In the genomic region with DNA sequence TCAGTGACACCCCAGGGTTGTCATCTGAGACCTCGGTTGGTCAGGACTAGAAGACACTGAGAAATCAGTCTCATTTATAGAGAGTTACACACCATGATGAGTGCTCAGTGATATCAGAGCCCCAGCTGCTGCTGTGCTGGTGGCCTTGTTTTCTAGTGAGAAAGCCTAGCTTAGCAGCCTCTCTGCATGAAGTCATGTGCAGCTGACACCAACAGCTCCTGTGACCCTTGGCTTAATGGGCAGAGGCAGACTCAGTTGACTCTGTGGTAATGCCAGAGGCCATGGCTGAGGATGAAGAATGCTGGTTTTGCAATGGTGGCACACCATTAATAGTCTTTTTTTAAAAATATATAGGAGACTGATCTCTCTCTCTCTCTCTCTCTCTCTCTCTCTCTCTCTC, we compare ENCODE assay signal across 34 mouse cellular contexts. TPM values are rescaled to one million over a fixed set of nuclear protein-coding genes. Genes with fewer than 3 reads are reported as not detected.
DNase-seq lines count a peak whose midpoint lies in the region; ATAC-seq and TF ChIP-seq lines count a peak whose summit lies in the region.
"Had no signal": no experiment of that assay in that cellular context is flagged by ENCODE, and none has a peak within 500 bp of the region (broad histone marks: within the 10 kb centered on the region; RNA-seq: fewer than 3 reads in every experiment).

No protein-coding gene starts in this region.

- TF ChIP-seq CTCF in left cerebral cortex, adult 2 months (IDR thresholded peaks at IDR 0.05), result no peak
- TF ChIP-seq CTCF in lung, postnatal 0 days (IDR thresholded peaks at IDR 0.05), result no peak

- 62% methylated on average over 1 of the region's 1 CpGs for WGBS in heart, embryonic 10.5 days
- WGBS in lung, postnatal 0 days, result 42% methylated on average over 1 of the region's 1 CpGs

- peak; percentile 86 for DNase-seq in heart, adult 11 months
- DNase-seq in heart, embryonic 10.5 days (ENCODE audit: low spot score), result no peak
- DNase-seq in left cerebral cortex, adult 2 months (ENCODE audit: extremely low spot score in 1 of 2, low spot score in 2 of 2), result no peak
- DNase-seq in left cerebral cortex, postnatal 25 days (ENCODE audit: low spot score in 2 of 2), result no peak
- peak; percentile 16 for DNase-seq in lung, postnatal 0 days (ENCODE audit: low spot score)
- DNase-seq in lung, postnatal 36 days, result no peak
- no peak for DNase-seq in embryo, embryonic 10 days (ENCODE audit: low spot score)
- DNase-seq in adrenal gland, postnatal 4 days (ENCODE audit: low spot score in 2 of 2), result no peak
- DNase-seq: adrenal gland, postnatal 10 days; cerebellum, adult 18-20 months; cerebellum, adult 9-10 months; cerebellum, postnatal 25 days; gastrocnemius, postnatal 10 days; gastrocnemius, postnatal 36 days; heart, postnatal 10 days; heart, postnatal 36 days had no signal

- H3K4me2 ChIP-seq in lung, postnatal 0 days (replicated peaks; ENCODE audit: low read depth, low read length), result no peak overlapping the region
- H3K4me2 ChIP-seq: forebrain, embryonic 13.5 days; heart, embryonic 12.5 days; heart, embryonic 15.5 days; hindbrain, embryonic 13.5 days had no signal

- H3K9me3 ChIP-seq in heart, embryonic 10.5 days, result no peaks in the 10 kb centered on the region
- H3K9me3 ChIP-seq in lung, postnatal 0 days (ENCODE audit: low read length), result no peaks in the 10 kb centered on the region
- H3K9me3 ChIP-seq: forebrain, embryonic 10.5 days; forebrain, embryonic 13.5 days; heart, embryonic 12.5 days; heart, embryonic 15.5 days; hindbrain, embryonic 10.5 days; hindbrain, embryonic 13.5 days had no signal

- H3K27ac ChIP-seq in heart, embryonic 10.5 days, result no peak overlapping the region
- peak overlapping the region; percentile 33; the same call in 1 of the 2 replicates for H3K27ac ChIP-seq in left cerebral cortex, adult 2 months
- H3K27ac ChIP-seq in lung, postnatal 0 days (ENCODE audit: low read length), result no peak overlapping the region
- H3K27ac ChIP-seq: forebrain, embryonic 10.5 days; forebrain, embryonic 13.5 days; heart, embryonic 15.5 days; hindbrain, embryonic 10.5 days; hindbrain, embryonic 13.5 days had no signal

- H3K9ac ChIP-seq in lung, postnatal 0 days (replicated peaks; ENCODE audit: low read depth), result no peak overlapping the region
- H3K9ac ChIP-seq: forebrain, embryonic 13.5 days; heart, embryonic 12.5 days; heart, embryonic 15.5 days; hindbrain, embryonic 13.5 days had no signal

- H3K4me3 ChIP-seq in heart, embryonic 10.5 days, result no peak overlapping the region
- no peak overlapping the region for H3K4me3 ChIP-seq in left cerebral cortex, adult 2 months
- no peak overlapping the region for H3K4me3 ChIP-seq in lung, postnatal 0 days (ENCODE audit: low read depth, low read length)
- H3K4me3 ChIP-seq: forebrain, embryonic 10.5 days; forebrain, embryonic 13.5 days; heart, embryonic 12.5 days; heart, embryonic 15.5 days; hindbrain, embryonic 10.5 days; hindbrain, embryonic 13.5 days had no signal

- peak; percentile 26; the same call in 1 of the 2 replicates for ATAC-seq in lung, postnatal 0 days
- ATAC-seq: activated CD4-positive, CD25-positive, alpha-beta regulatory T cell, adult 4 months; forebrain, embryonic 13.5 days; forebrain, embryonic 16.5 days; hindbrain, embryonic 16.5 days had no signal

- H3K4me1 ChIP-seq in heart, embryonic 10.5 days, result no peaks in the 10 kb centered on the region
- H3K4me1 ChIP-seq in lung, postnatal 0 days (ENCODE audit: insufficient read depth, low read depth, low read length), result no peaks in the 10 kb centered on the region; the same call in 1 of the 2 replicates
- H3K4me1 ChIP-seq: forebrain, embryonic 13.5 days; heart, embryonic 15.5 days; hindbrain, embryonic 13.5 days had no signal

- H3K27me3 ChIP-seq in heart, embryonic 10.5 days (ENCODE audit: insufficient read depth, poor library complexity, severe bottlenecking), result no peaks in the 10 kb centered on the region
- H3K27me3 ChIP-seq in lung, postnatal 0 days (replicated peaks; ENCODE audit: insufficient read depth, low read length), result no peaks in the 10 kb centered on the region
- H3K27me3 ChIP-seq: forebrain, embryonic 13.5 days; heart, embryonic 12.5 days; heart, embryonic 15.5 days; hindbrain, embryonic 13.5 days had no signal

- intact Hi-C loops in left cerebral cortex, adult 2 months (cut with DNase I), result no loop called here
- intact Hi-C loops in left cerebral cortex, postnatal 25 days (cut with DNase I), result no loop called here

- TF ChIP-seq EP300 in lung, postnatal 0 days (IDR thresholded peaks at IDR 0.05), result no peak

- no peaks in the 10 kb centered on the region for H3K36me3 ChIP-seq in heart, embryonic 10.5 days
- H3K36me3 ChIP-seq in lung, postnatal 0 days (ENCODE audit: insufficient read depth, low read length), result no peaks in the 10 kb centered on the region
- H3K36me3 ChIP-seq: forebrain, embryonic 10.5 days; heart, embryonic 12.5 days; heart, embryonic 15.5 days; hindbrain, embryonic 10.5 days; hindbrain, embryonic 13.5 days had no signal

RNA-seq across cellular contexts. Expression of gene Trpv3, which starts 22.4 kb away (rescaled TPM):
- polyA plus RNA-seq in heart, embryonic 10.5 days (2016; fragmentation: Nextera tagmentation; extraction: Ambion mirVana), result 0.03 TPM in 1 of 2 replicates, not detected in the other
- under 1 TPM; 0.26 to 0.50 TPM for total RNA-seq in left cerebral cortex, adult 2 months (2021)
- total RNA-seq in left cerebral cortex, postnatal 25 days (2021), result under 1 TPM; 0.25 to 0.48 TPM
- 0.11 and 0.15 TPM in 2 replicates for polyA plus RNA-seq in lung, postnatal 0 days (2015; fragmentation: Nextera tagmentation; extraction: Ambion mirVana)
- total RNA-seq in adrenal gland, postnatal 4 days (2021), result under 1 TPM; 0.08 to 0.17 TPM
- total RNA-seq: common myeloid progenitor, adult 5-6 weeks; gastrocnemius, adult 18-20 months; gastrocnemius, postnatal 36 days; granulocyte monocyte progenitor cell, adult 5-6 weeks had no signal
- polyA plus RNA-seq: forebrain, embryonic 16.5 days had no signal

RNA-seq across cellular contexts. Expression of gene Aspa, which starts 39.8 kb away (rescaled TPM):
- not detected in 2 replicates for polyA plus RNA-seq in heart, embryonic 10.5 days (2016; fragmentation: Nextera tagmentation; extraction: Ambion mirVana)
- 10 to 100 TPM in 1 of 2 experiments, 1 to 10 TPM in 1; 8.9 to 10.4 TPM for total RNA-seq in left cerebral cortex, adult 2 months (2021)
- total RNA-seq in left cerebral cortex, postnatal 25 days (2021), result 10 to 100 TPM in 1 of 2 experiments, 1 to 10 TPM in 1; 8.6 to 12.9 TPM
- 5.3 and 9.0 TPM in 2 replicates for polyA plus RNA-seq in lung, postnatal 0 days (2015; fragmentation: Nextera tagmentation; extraction: Ambion mirVana)
- total RNA-seq in adrenal gland, postnatal 4 days (2021), result 10 to 100 TPM in 1 of 2 experiments, 1 to 10 TPM in 1; 7.7 to 12.0 TPM
- polyA plus RNA-seq: forebrain, embryonic 13.5 days; heart, embryonic 12.5 days had no signal

RNA-seq across cellular contexts. Expression of gene Gm49340, which starts 39.9 kb away (rescaled TPM):
- polyA plus RNA-seq in heart, embryonic 10.5 days (2016; fragmentation: Nextera tagmentation; extraction: Ambion mirVana), result not detected in 2 replicates
- total RNA-seq in left cerebral cortex, adult 2 months (2021), result not detected
- not detected for total RNA-seq in left cerebral cortex, postnatal 25 days (2021)
- polyA plus RNA-seq in lung, postnatal 0 days (2015; fragmentation: Nextera tagmentation; extraction: Ambion mirVana), result not detected in 2 replicates
- not detected for total RNA-seq in adrenal gland, postnatal 4 days (2021)
- total RNA-seq: adrenal gland, adult 18-20 months; adrenal gland, postnatal 36 days; common myeloid progenitor, adult 5-6 weeks; gastrocnemius, adult 18-20 months; gastrocnemius, postnatal 10 days; gastrocnemius, postnatal 36 days; granulocyte monocyte progenitor cell, adult 5-6 weeks; heart, adult 8-10 months; heart, postnatal 10 days; heart, postnatal 36 days had no signal
- polyA plus RNA-seq: activated CD4-positive, CD25-positive, alpha-beta regulatory T cell, adult 4 months; brain, embryonic 14.5 days; embryonic facial prominence, embryonic 11.5 days; embryonic facial prominence, embryonic 14.5 days; forebrain, embryonic 10.5 days; forebrain, embryonic 13.5 days; forebrain, embryonic 16.5 days; heart, embryonic 12.5 days; heart, embryonic 15.5 days; hindbrain, embryonic 10.5 days; hindbrain, embryonic 13.5 days; hindbrain, embryonic 16.5 days had no signal

RNA-seq across cellular contexts. Expression of gene Spata22, which starts 39.9 kb away (rescaled TPM):
- polyA plus RNA-seq in heart, embryonic 10.5 days (2016; fragmentation: Nextera tagmentation; extraction: Ambion mirVana), result not detected in 2 replicates
- not detected for total RNA-seq in left cerebral cortex, adult 2 months (2021)
- total RNA-seq in left cerebral cortex, postnatal 25 days (2021), result not detected
- not detected in 2 replicates for polyA plus RNA-seq in lung, postnatal 0 days (2015; fragmentation: Nextera tagmentation; extraction: Ambion mirVana)
- total RNA-seq in adrenal gland, postnatal 4 days (2021), result under 1 TPM; 0.22 to 0.56 TPM
- total RNA-seq: common myeloid progenitor, adult 5-6 weeks; gastrocnemius, adult 18-20 months; gastrocnemius, postnatal 10 days; gastrocnemius, postnatal 36 days; granulocyte monocyte progenitor cell, adult 5-6 weeks; heart, adult 8-10 months; heart, postnatal 10 days; heart, postnatal 36 days had no signal
- polyA plus RNA-seq: activated CD4-positive, CD25-positive, alpha-beta regulatory T cell, adult 4 months; embryonic facial prominence, embryonic 11.5 days; embryonic facial prominence, embryonic 14.5 days; forebrain, embryonic 10.5 days; forebrain, embryonic 13.5 days; forebrain, embryonic 16.5 days; heart, embryonic 12.5 days; heart, embryonic 15.5 days; hindbrain, embryonic 10.5 days; hindbrain, embryonic 13.5 days had no signal

RNA-seq across cellular contexts. Expression of gene Trpv1, which starts 55.5 kb away (rescaled TPM):
- polyA plus RNA-seq in heart, embryonic 10.5 days (2016; fragmentation: Nextera tagmentation; extraction: Ambion mirVana), result not detected in 2 replicates
- total RNA-seq in left cerebral cortex, adult 2 months (2021), result under 1 TPM in 1 of 2 experiments, not detected in 1; 0.27 TPM
- under 1 TPM in 1 of 2 experiments, not detected in 1; 0.50 TPM for total RNA-seq in left cerebral cortex, postnatal 25 days (2021)
- polyA plus RNA-seq in lung, postnatal 0 days (2015; fragmentation: Nextera tagmentation; extraction: Ambion mirVana), result 0.05 TPM in 1 of 2 replicates, not detected in the other
- under 1 TPM; 0.14 to 0.22 TPM for total RNA-seq in adrenal gland, postnatal 4 days (2021)
- total RNA-seq: common myeloid progenitor, adult 5-6 weeks; granulocyte monocyte progenitor cell, adult 5-6 weeks; heart, postnatal 10 days; heart, postnatal 36 days had no signal
- polyA plus RNA-seq: activated CD4-positive, CD25-positive, alpha-beta regulatory T cell, adult 4 months; forebrain, embryonic 10.5 days; forebrain, embryonic 13.5 days; forebrain, embryonic 16.5 days; heart, embryonic 12.5 days; hindbrain, embryonic 10.5 days had no signal

Comparison
In these comparisons a context has a peak if more than half of its experiments do, and no peak if none do; other contexts are left out.
1. DNase-seq: peak in heart, adult 11 months (single experiment) and lung, postnatal 0 days (single experiment); none in heart, embryonic 10.5 days (single experiment), left cerebral cortex, adult 2 months (0 of 2), left cerebral cortex, postnatal 25 days (0 of 2), lung, postnatal 36 days (single experiment), embryo, embryonic 10 days (single experiment) and adrenal gland, postnatal 4 days (0 of 2).